Mouse (Mus musculus): ENCODE results near the gene Man2b2.

Gene Man2b2

DNA sequence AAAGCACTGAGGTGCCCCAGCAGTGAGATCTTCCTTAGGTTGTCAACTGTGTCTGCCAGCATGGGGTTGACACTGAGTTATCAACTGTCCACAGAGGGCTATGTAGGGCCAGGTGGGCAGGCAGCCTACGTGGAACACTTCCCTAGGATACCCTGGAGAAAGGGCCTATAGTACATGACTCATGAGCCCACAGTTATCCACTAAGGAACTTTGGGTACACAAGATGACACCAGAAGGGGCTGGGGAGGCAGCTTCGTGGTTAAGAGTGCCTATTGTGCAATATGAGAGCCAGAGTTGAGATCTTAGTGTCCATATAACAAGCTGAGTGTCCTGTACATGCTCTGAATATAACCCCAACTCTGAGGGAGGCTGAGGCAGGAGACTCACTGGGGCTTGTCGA lies 60.9 kb downstream of the Man2b2 start:
- DNase-seq (ENCODE audit: low spot score in 2 of 2): no peak

DNA sequence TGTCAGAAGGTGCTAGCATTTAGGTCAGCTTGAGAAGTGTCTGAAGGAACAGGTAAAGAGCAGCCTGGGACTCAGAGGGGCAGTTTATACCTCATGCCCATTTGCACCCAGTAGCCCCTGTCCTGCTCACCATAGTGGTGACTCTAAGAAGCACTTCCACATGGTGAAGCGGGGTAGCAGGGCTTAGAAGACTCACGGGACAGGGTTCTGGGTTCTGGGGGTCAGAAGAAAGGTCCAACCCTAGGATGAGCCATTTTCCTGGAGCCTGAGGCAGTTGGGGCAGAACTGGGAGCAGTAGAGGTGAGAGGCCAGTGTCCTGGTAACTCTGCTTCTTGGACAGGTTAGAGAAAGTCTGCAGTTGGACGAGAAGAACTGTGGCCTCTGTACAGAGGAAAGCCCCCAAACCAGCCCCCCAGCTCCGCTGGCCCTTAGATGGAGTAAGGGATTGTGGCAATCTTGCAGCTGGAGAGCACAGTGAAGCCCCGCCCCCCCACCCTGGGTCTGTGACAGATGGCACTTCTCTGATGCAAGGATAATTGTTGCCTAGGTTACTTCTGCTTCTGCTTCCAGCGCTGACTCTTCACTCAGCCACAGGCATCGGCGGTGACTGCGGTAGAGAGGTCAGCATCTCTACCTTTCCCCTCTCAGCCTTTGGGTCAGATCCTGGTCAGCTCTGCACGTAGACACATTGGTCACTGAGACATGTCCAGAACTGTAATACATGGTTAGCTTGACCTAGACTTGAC lies 63.3 kb downstream of the Man2b2 start:
- DNase-seq (ENCODE audit: low spot score in 2 of 2): no peak

DNA sequence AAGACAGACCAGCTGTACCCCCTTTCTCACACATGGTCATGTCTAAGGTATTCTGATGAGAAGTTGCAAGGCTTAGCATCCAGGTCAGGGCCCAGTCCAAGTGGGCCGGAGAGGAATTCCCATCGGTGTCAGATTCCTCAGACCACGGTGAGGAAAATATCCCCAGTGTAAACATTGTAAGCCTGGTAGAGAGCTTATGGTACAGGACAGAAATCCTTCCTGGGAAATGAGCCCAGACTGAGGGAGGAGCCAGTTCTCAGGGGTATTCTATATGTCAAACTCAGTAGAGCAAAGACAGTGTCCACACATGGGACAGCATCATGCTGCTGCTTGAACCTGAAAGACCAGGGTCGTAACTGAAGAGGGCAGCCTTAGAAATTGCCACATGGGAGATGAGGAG lies 70.6 kb downstream of the Man2b2 start:
- no peak for DNase-seq (ENCODE audit: low spot score in 2 of 2)

DNA sequence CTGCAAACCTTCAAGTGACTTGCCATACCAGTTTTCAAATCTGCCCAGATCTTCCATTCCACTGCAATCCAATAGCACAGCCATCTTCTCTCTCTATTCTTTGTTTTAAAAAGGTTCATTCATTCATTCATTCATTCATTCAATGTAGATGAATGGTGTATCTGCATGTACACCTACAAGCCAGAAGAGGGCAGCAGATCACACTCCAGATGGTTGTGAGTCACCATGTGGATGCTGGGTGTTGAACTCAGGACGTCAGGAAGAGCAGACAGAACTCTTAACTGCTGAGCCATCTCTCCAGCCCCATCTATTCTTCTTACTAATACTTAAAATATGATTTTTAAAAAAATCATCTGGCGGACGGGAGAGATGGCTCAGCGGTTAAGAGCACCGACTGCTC lies 73.4 kb downstream of the Man2b2 start:
- no peak for DNase-seq (ENCODE audit: low spot score in 2 of 2)
